Mouse (Mus musculus) thymus, adult 2 months (tissue): ENCODE measurements at regions not wholly inside any gene's neighbourhood (a gene's known extent, or its start where the extent isn't known, plus 50 kb on each side); places are given as distances from the start of the nearest gene placed in this dataset.

Experiments
- CTCF ChIP-seq: fragments of 200-500 bp; IDR thresholded peaks from 2 replicates; pipeline ENCODE4 v1.5.1; 2012; ENCODE audit warnings: mild to moderate bottlenecking, control low read depth, low read length, moderate library complexity, borderline replicate concordance; ENCODE audit not compliant: control insufficient read depth, poor library complexity, insufficient read depth; ENCODE audit errors: extremely low read depth
- POLR2A ChIP-seq: fragments of 200-500 bp; IDR thresholded peaks from 2 replicates; pipeline ENCODE4 v1.6.1; 2012; ENCODE audit warnings: mild to moderate bottlenecking, low read length, control low read depth, moderate library complexity; ENCODE audit not compliant: control insufficient read depth, poor library complexity, insufficient read depth; ENCODE audit errors: extremely low read depth

DNA sequence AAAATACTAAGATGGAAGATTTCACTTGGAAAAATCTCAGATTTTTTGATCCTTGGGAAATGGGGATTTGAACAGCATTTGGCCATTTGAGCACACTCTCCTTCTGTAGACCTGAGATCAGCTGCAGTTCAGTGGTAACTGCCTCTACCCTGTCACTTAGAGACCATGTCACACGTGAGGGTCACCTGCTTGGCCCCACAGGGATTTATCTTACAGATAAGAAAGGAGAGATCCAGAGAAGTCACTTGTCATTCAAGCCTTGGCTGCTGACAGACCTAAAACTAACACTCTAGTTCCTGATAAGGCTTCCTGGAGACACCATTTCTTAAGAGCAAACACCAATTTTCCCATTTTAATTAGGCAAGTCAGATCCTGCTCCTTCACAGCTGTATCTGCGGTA is 270.2 kb downstream of the Epha4 start:
- TF ChIP-seq CTCF (no peak), POLR2A (no peak)
